Mouse (Mus musculus) T-helper 1 cell (primary cell): Measurements from ENCODE around the gene Cep78.

Experiments used
- in situ Hi-C: fragments of 300-600 bp; cut with MboI, MseI; formaldehyde crosslinking; loops from one replicate; pipeline ENCODE4 v1.15.1; 2025; ENCODE audit warnings: high pct_unique_total_duplicates

Cep78 gene

GRCm38 (mm10) chr19:15910488-15910887 lies 74.3 kb downstream of the Cep78 start:
- in situ Hi-C loops = no loop called here

GRCm38 (mm10) chr19:15908016-15908415 lies 76.8 kb downstream of the Cep78 start:
- in situ Hi-C loops = no loop called here
